32 mouse cellular contexts compared by ENCODE assay signal in genomic region chr10:127682886-127683285, GRCm38 (mm10). TPM values are rescaled to one million over a fixed set of nuclear protein-coding genes. Genes with fewer than 3 reads are reported as not detected.
"Had no signal": no experiment of that assay in that cellular context is flagged by ENCODE, and none has a peak within 500 bp of the region (broad histone marks: within the 10 kb centered on the region; RNA-seq: fewer than 3 reads in every experiment).

No protein-coding gene starts in this region.

- H3K27me3 ChIP-seq: heart, embryonic 12.5 days; hindbrain, embryonic 12.5 days; kidney, embryonic 15.5 days; limb, embryonic 12.5 days; liver, embryonic 13.5 days; liver, embryonic 15.5 days had no signal

- H3K4me1 ChIP-seq: heart, embryonic 10.5 days had no signal

- H3K4me3 ChIP-seq: gastrocnemius, adult 2 months; heart, embryonic 10.5 days; heart, embryonic 12.5 days; hindbrain, embryonic 10.5 days; hindbrain, embryonic 12.5 days; kidney, embryonic 15.5 days; left cerebral cortex, adult 2 months; limb, embryonic 10.5 days; limb, embryonic 12.5 days; liver, embryonic 13.5 days; liver, embryonic 15.5 days had no signal

- ATAC-seq: hindbrain, postnatal 0 days; intestine, embryonic 16.5 days had no signal

- DNase-seq: gastrocnemius, adult 2 months; gastrocnemius, postnatal 10 days; gastrocnemius, postnatal 25 days; heart, adult 18-20 months; heart, postnatal 10 days; heart, postnatal 4 days; kidney, adult 11 months; kidney, adult 2 months; kidney, adult 9 months; kidney, postnatal 14 days; kidney, postnatal 36 days; layer of hippocampus, adult 9-11 months; layer of hippocampus, postnatal 36 days; liver; liver, embryonic 13.5 days had no signal

- H3K4me2 ChIP-seq: heart, embryonic 12.5 days; hindbrain, embryonic 12.5 days; hindbrain, embryonic 14.5 days; kidney, embryonic 15.5 days; limb, embryonic 12.5 days; liver, embryonic 11.5 days; liver, embryonic 13.5 days; liver, embryonic 15.5 days had no signal

- H3K36me3 ChIP-seq: heart, embryonic 10.5 days; heart, embryonic 12.5 days; hindbrain, embryonic 12.5 days; kidney, embryonic 15.5 days; liver, embryonic 13.5 days had no signal

- H3K9ac ChIP-seq: heart, embryonic 12.5 days; hindbrain, embryonic 12.5 days; hindbrain, embryonic 14.5 days; kidney, embryonic 15.5 days; limb, embryonic 12.5 days; liver, embryonic 13.5 days; liver, embryonic 15.5 days had no signal

- H3K9me3 ChIP-seq: heart, embryonic 10.5 days; heart, embryonic 12.5 days; hindbrain, embryonic 10.5 days; hindbrain, embryonic 12.5 days; kidney, embryonic 15.5 days; limb, embryonic 10.5 days; limb, embryonic 12.5 days; liver, embryonic 13.5 days; liver, embryonic 15.5 days had no signal

- H3K27ac ChIP-seq: gastrocnemius, adult 2 months; heart, embryonic 10.5 days; hindbrain, embryonic 10.5 days; hindbrain, embryonic 12.5 days; hindbrain, embryonic 14.5 days; hindbrain, postnatal 0 days; kidney, embryonic 15.5 days; kidney, postnatal 0 days; left cerebral cortex, adult 2 months; limb, embryonic 10.5 days; limb, embryonic 12.5 days; liver, embryonic 13.5 days; liver, embryonic 15.5 days had no signal

RNA-seq across cellular contexts. Expression of gene Myo1a, which starts 22.1 kb away (rescaled TPM):
- total RNA-seq: gastrocnemius, adult 2 months; granulocyte monocyte progenitor cell, adult 5-6 weeks; heart, postnatal 10 days had no signal
- polyA plus RNA-seq: liver, embryonic 11.5 days had no signal

RNA-seq across cellular contexts. Expression of gene Tac2, which starts 41.4 kb away (rescaled TPM):
- total RNA-seq: gastrocnemius, adult 2 months; gastrocnemius, postnatal 25 days; granulocyte monocyte progenitor cell, adult 5-6 weeks; heart, adult 18-20 months; heart, adult 8-10 months; heart, postnatal 10 days; heart, postnatal 25 days; heart, postnatal 4 days had no signal
- polyA plus RNA-seq: hindbrain, embryonic 10.5 days; hindbrain, embryonic 12.5 days; kidney, adult 2 months had no signal
